Mouse (Mus musculus): ENCODE results near the gene Tmem94.

The Tmem94 gene

GRCm38 (mm10) chr11:115832064-115832463 is 66.8 kb downstream of the Tmem94 start:
- no peak for DNase-seq (ENCODE audit: low spot score)

GRCm38 (mm10) chr11:115832523-115832922 is 67.3 kb downstream of the Tmem94 start:
- DNase-seq (ENCODE audit: low spot score), result no peak

- no peak for DNase-seq (ENCODE audit: low spot score)
Observed at GRCm38 (mm10) chr11:115833021-115833513, 67.8 kb downstream of the Tmem94 start.

DNA sequence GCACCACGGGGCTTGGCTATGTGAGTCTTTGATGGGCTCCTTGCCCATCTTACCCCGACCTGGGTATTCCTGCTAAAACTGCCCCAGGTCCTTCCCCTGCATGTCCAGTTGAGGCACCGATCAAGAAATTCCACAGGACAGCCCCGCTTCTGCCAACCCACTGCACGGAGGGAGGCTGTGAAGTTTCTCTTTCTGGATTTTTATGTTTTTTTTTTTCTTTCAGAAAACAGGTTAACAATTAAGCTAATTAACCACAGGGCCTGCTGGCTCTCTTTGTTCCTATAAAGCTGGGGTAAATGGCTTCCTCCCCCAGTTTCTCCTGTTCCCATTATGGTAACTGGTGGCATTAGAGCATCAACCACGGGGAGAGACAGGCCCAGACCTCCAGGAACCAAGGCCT is 68.8 kb downstream of the Tmem94 start:
- DNase-seq (ENCODE audit: low spot score), result no peak

GRCm38 (mm10) chr11:115836656-115837395 is 71.6 kb downstream of the Tmem94 start:
- no peak for DNase-seq (ENCODE audit: low spot score)

- DNase-seq (ENCODE audit: low spot score), result no peak
Observed at GRCm38 (mm10) chr11:115837606-115838345, 72.5 kb downstream of the Tmem94 start.

DNA sequence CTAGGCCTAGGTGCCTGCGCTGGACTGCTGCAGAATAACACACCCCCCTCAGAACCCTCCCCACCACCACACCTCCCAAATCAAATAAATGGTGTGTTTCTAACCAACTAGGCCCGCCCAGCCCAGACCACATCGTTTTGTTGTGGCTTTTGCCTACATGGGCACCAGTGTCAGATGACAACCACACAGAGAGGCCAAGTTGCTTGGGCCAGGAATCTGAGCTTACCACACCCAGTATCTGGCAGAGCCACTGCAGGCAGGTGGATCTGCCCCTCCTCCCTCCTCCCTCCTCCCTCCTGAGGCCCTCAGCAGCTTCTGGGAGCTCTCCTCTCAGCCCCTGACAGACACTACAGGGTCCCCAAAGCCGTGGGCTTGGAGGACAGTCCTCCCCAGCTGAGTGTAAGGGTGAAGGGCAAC is 73.7 kb downstream of the Tmem94 start:
- DNase-seq (ENCODE audit: low spot score), result no peak

DNA sequence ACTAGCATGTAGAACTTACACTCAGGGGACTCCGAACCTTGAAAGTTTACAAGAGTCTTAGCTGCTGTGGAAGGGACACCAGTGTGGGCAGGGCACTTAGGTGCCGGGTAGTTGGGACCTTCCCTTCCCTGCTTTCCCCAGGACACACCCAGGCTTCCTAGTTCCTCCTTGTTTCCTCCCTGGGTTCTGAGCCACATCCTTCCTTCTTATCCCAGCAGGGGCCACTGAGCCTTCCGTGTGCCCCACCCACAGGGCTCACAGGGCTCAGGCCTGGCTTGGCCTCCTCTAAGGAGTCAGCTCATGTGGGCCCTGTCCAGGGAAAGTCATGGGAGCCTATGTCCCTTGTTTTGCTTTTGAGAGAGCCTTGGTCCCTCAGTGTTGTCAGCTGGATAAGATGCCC is 74.5 kb downstream of the Tmem94 start:
- no peak for DNase-seq (ENCODE audit: low spot score)

- DNase-seq (ENCODE audit: low spot score), result no peak
Observed at GRCm38 (mm10) chr11:115841044-115841443, 75.8 kb downstream of the Tmem94 start.

DNA sequence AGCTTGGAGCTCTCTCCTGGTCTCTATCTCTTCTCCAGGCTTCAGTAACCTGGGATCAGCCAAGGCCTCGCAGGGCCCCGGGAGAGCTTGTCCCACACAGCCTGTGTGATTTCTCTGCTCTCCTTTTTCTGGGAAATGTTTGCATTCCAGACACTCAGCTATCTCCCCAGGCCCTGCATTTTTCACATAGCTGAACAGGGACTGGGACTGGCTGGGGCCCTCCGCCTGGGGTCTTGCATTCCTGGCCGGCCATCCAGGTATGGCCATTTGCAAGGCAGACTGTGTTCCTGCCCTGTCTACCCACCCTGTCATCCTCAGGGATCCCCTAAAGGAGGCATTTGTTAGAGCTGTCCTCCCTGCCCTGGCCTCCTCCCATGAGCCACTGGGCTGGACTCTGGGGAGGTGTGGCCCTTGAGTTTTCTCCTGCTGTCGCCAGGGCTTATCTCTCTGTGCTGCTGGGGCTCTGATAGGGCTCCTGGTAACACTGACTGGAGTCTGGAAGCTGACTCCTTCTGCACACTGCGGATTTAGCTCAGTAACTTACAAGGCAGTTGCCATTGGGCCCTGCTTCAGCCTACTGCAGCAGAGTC is 76.8 kb downstream of the Tmem94 start:
- no peak for DNase-seq (ENCODE audit: low spot score)

GRCm38 (mm10) chr11:115843141-115843890 is 78.1 kb downstream of the Tmem94 start:
- no peak for DNase-seq (ENCODE audit: low spot score)

DNA sequence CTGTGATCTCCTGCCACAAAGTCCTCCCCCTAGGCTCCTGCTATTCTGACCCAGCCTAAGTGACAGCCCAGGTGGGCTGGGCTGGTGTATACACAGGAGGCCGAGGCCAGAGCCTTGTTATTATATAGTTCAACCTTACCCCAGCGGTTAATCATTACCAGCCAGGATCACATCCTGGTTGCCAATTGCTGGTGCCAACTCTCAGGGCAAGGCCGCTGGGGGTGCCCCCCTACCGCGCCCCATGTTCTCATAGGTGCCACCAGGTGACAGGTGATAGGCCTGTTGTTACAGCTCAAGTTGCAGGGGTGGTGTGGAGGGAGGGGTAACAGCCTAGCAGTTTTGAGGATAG is 78.6 kb downstream of the Tmem94 start:
- no peak for DNase-seq (ENCODE audit: low spot score)

DNA sequence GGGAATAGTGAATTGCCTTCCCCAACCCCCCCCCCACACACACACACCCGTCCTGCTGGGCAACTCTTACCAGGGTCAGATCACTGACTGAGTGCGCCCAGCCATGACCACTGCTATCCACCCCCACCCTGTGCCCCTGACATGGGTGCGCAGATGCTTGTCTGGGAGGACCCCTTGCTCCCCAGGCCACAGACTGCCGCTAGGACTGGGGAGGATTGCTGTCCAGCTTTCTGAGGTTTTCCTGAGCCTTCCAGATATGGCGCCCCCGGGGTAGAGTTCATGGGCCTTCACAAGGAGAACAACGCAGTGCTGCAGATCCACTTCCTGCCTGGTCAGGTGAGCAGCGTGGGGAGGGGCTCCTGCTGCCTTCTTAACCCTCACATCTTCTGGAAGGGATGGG is 79.0 kb downstream of the Tmem94 start:
- DNase-seq (ENCODE audit: low spot score), result no peak

- DNase-seq (ENCODE audit: low spot score), result no peak
Observed at GRCm38 (mm10) chr11:115845819-115846218, 80.6 kb downstream of the Tmem94 start.

All from T-cell, adult 2 months (primary cell).